Mouse (Mus musculus): Measurements from ENCODE around the gene Serpine1. TPM values are rescaled to one million over a fixed set of nuclear protein-coding genes. Genes with fewer than 3 reads are reported as not detected.
A peak's percentile ranks its signal among the peaks of the same experiment; 100 is the strongest.
"Not testable (repeated sequence)": the region's sequence is repeated elsewhere in the genome, so short reads cannot be mapped to it uniquely, and the experiment has no call there.

The Serpine1 gene
- total RNA-seq (2022): 1 to 10 TPM; 2.7 to 9.5 (median 6.5) TPM

- DNase-seq: peak; percentile 71
These were observed at the start of gene Serpine1 for GRCm38 (mm10) chr5:137072079-137072960. Gene Serpine1 (minus strand): TSS chr5:137072268.

GRCm38 (mm10) chr5:137121280-137121679, 49.2 kb upstream of the Serpine1 start:
- no peak for DNase-seq

- DNase-seq: no peak
These were observed 46.8 kb upstream of the Serpine1 start for GRCm38 (mm10) chr5:137118878-137119277.

- DNase-seq: not testable (repeated sequence)
These were observed 45.9 kb upstream of the Serpine1 start for GRCm38 (mm10) chr5:137117994-137118393.

- DNase-seq: no peak
These were observed 44.9 kb upstream of the Serpine1 start for GRCm38 (mm10) chr5:137116987-137117386.

- peak; percentile 80 for DNase-seq
These were observed 44.1 kb upstream of the Serpine1 start, which contains the start of gene Trim56 for GRCm38 (mm10) chr5:137115866-137116847. Gene Trim56 (minus strand): TSS chr5:137116209.

- no peak for DNase-seq
These were observed 43.0 kb upstream of the Serpine1 start for GRCm38 (mm10) chr5:137114891-137115561.

- DNase-seq: no peak
These were observed 39.7 kb upstream of the Serpine1 start for GRCm38 (mm10) chr5:137111542-137112408.

- DNase-seq: no peak
These were observed 38.8 kb upstream of the Serpine1 start for GRCm38 (mm10) chr5:137110863-137111262.

- no peak for DNase-seq
These were observed 38.0 kb upstream of the Serpine1 start for GRCm38 (mm10) chr5:137109941-137110593.

GRCm38 (mm10) chr5:137108111-137108510, 36.0 kb upstream of the Serpine1 start:
- no peak for DNase-seq

GRCm38 (mm10) chr5:137107670-137108069, 35.6 kb upstream of the Serpine1 start:
- no peak for DNase-seq

GRCm38 (mm10) chr5:137107024-137107423, 35.0 kb upstream of the Serpine1 start:
- peak; percentile 64 for DNase-seq

GRCm38 (mm10) chr5:137106434-137106833, 34.4 kb upstream of the Serpine1 start:
- DNase-seq: no peak

GRCm38 (mm10) chr5:137103969-137104368, 31.9 kb upstream of the Serpine1 start:
- DNase-seq: no peak

- DNase-seq: peak; percentile 77
These were observed 30.8 kb upstream of the Serpine1 start for GRCm38 (mm10) chr5:137102575-137103522.

GRCm38 (mm10) chr5:137102078-137102477, 30.0 kb upstream of the Serpine1 start:
- DNase-seq: no peak

GRCm38 (mm10) chr5:137100660-137101059, 28.6 kb upstream of the Serpine1 start:
- no peak for DNase-seq

- DNase-seq: no peak
These were observed 26.4 kb upstream of the Serpine1 start for GRCm38 (mm10) chr5:137098418-137098817.
